Mouse (Mus musculus): ENCODE data around the gene Dbh. TPM values are rescaled to one million over a fixed set of nuclear protein-coding genes. Genes with fewer than 3 reads are reported as not detected.

The Dbh gene
- polyA plus RNA-seq, 1 experiment = 6.3 TPM

DNA sequence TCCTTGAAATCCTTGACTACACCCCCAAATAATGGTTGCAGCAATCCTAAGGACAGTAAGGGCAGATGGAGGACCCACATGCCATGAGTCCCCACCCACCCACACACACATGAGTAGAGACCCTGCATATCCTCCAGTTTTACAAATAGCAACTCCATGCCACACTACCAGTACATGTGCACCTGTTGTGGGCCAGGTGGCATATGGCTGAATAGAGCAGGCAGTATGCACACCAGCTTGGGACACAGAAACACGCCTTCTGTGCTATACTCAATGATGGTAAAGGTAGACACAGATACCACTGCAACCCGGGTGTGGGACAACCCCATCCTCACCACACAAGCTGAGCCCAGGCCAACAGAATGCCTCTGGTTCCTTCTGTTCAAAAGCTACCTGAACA lies 1.0 kb downstream of the Dbh start:
- no peak for TF ChIP-seq POLR2A (IDR thresholded peaks at IDR 0.05; ENCODE audit: borderline replicate concordance, insufficient read depth, low read length)
- TF ChIP-seq CTCF (IDR thresholded peaks at IDR 0.05; ENCODE audit: borderline replicate concordance, insufficient read depth, low read depth, low read length) = no peak
- DNase-seq = no peak
- H3K27me3 ChIP-seq (ENCODE audit: control insufficient read depth, insufficient read depth, low read length) = no peaks in the 10 kb centered on the region
- H3K4me3 ChIP-seq (replicated peaks; ENCODE audit: insufficient read depth, low read depth, low read length) = no peak overlapping the region
- no peaks in the 10 kb centered on the region for H3K4me1 ChIP-seq (ENCODE audit: control insufficient read depth, insufficient read depth, low read length)
- 82% methylated on average over 2 of the region's 2 CpGs for WGBS
- no peak overlapping the region for H3K27ac ChIP-seq (ENCODE audit: insufficient read depth, low read length)

DNA sequence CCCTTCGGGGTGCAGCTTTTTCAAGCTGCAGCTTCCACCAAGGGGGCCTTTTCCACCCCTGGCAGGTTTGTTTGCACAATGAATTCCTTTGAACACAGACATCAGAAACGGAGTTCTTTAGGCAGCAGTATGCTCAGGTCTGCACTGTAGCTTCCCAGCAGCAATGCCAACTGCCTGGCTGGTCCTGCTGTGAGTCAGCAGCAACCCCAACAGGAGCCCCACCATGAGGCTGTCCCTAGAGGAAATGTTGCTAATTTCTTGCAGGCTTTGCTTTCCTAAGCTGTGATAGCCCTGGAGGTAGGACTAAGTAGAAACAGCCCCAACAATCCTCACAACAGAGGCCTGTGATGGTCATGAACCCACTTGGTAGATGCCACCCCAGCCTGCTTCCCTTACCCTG lies 2.0 kb downstream of the Dbh start:
- no peaks in the 10 kb centered on the region for H3K27me3 ChIP-seq (ENCODE audit: control insufficient read depth, insufficient read depth, low read length)
- no peak for DNase-seq
- no peaks in the 10 kb centered on the region for H3K4me1 ChIP-seq (ENCODE audit: control insufficient read depth, insufficient read depth, low read length)
- no peak overlapping the region for H3K27ac ChIP-seq (ENCODE audit: insufficient read depth, low read length)
- WGBS = 40% methylated on average over 2 of the region's 2 CpGs
- TF ChIP-seq CTCF (IDR thresholded peaks at IDR 0.05; ENCODE audit: borderline replicate concordance, insufficient read depth, low read depth, low read length) (no peak), POLR2A (IDR thresholded peaks at IDR 0.05; ENCODE audit: borderline replicate concordance, insufficient read depth, low read length) (no peak)
- H3K4me3 ChIP-seq (replicated peaks; ENCODE audit: insufficient read depth, low read depth, low read length) = no peak overlapping the region

- no peak overlapping the region for H3K27ac ChIP-seq (ENCODE audit: insufficient read depth, low read length)
- TF ChIP-seq CTCF (IDR thresholded peaks at IDR 0.05; ENCODE audit: borderline replicate concordance, insufficient read depth, low read depth, low read length) = no peak
- no peak for TF ChIP-seq POLR2A (IDR thresholded peaks at IDR 0.05; ENCODE audit: borderline replicate concordance, insufficient read depth, low read length)
- H3K27me3 ChIP-seq (ENCODE audit: control insufficient read depth, insufficient read depth, low read length) = no peaks in the 10 kb centered on the region
- whole genome bisulfite sequencing = 70% methylated on average over 2 of the region's 2 CpGs
- no peak for DNase-seq
- no peaks in the 10 kb centered on the region for H3K4me1 ChIP-seq (ENCODE audit: control insufficient read depth, insufficient read depth, low read length)
- H3K4me3 ChIP-seq (replicated peaks; ENCODE audit: insufficient read depth, low read depth, low read length) = no peak overlapping the region
These were observed 9.2 kb downstream of the Dbh start for GRCm38 (mm10) chr2:27174242-27174641.

GRCm38 (mm10) chr2:27175696-27176267 lies 10.7 kb downstream of the Dbh start:
- H3K27ac ChIP-seq (ENCODE audit: insufficient read depth, low read length) = no peak overlapping the region
- TF ChIP-seq POLR2A (IDR thresholded peaks at IDR 0.05; ENCODE audit: borderline replicate concordance, insufficient read depth, low read length) (no peak), CTCF (IDR thresholded peaks at IDR 0.05; ENCODE audit: borderline replicate concordance, insufficient read depth, low read depth, low read length) (no peak)
- no peak overlapping the region for H3K4me3 ChIP-seq (replicated peaks; ENCODE audit: insufficient read depth, low read depth, low read length)
- H3K4me1 ChIP-seq (ENCODE audit: control insufficient read depth, insufficient read depth, low read length) = no peaks in the 10 kb centered on the region
- WGBS = 65% methylated on average over 10 of the region's 10 CpGs
- H3K27me3 ChIP-seq (ENCODE audit: control insufficient read depth, insufficient read depth, low read length) = no peaks in the 10 kb centered on the region
- DNase-seq = no peak

GRCm38 (mm10) chr2:27179101-27179500 lies 14.1 kb downstream of the Dbh start:
- WGBS = 83% methylated on average over 8 of the region's 8 CpGs
- Histone ChIP-seq H3K4me3 (replicated peaks; ENCODE audit: insufficient read depth, low read depth, low read length) (no peak overlapping the region), H3K27ac (ENCODE audit: insufficient read depth, low read length) (no peak overlapping the region), H3K4me1 (ENCODE audit: control insufficient read depth, insufficient read depth, low read length) (peaks cover 15% of the 10 kb centered on the region), H3K27me3 (ENCODE audit: control insufficient read depth, insufficient read depth, low read length) (no peaks in the 10 kb centered on the region)
- no peak for DNase-seq
- TF ChIP-seq CTCF (IDR thresholded peaks at IDR 0.05; ENCODE audit: borderline replicate concordance, insufficient read depth, low read depth, low read length) = no peak

- TF ChIP-seq CTCF (IDR thresholded peaks at IDR 0.05; ENCODE audit: borderline replicate concordance, insufficient read depth, low read depth, low read length) (no peak), POLR2A (IDR thresholded peaks at IDR 0.05; ENCODE audit: borderline replicate concordance, insufficient read depth, low read length) (no peak)
- H3K4me3 ChIP-seq (replicated peaks; ENCODE audit: insufficient read depth, low read depth, low read length) = no peak overlapping the region
- H3K27ac ChIP-seq (ENCODE audit: insufficient read depth, low read length) = no peak overlapping the region
- peak; percentile 23 to 37 for DNase-seq
- H3K4me1 ChIP-seq (ENCODE audit: control insufficient read depth, insufficient read depth, low read length) = peaks cover 15% of the 10 kb centered on the region
- H3K27me3 ChIP-seq (ENCODE audit: control insufficient read depth, insufficient read depth, low read length) = no peaks in the 10 kb centered on the region
- 33% methylated on average over 4 of the region's 4 CpGs for WGBS
These were observed 16.9 kb downstream of the Dbh start for GRCm38 (mm10) chr2:27181907-27182306.

DNA sequence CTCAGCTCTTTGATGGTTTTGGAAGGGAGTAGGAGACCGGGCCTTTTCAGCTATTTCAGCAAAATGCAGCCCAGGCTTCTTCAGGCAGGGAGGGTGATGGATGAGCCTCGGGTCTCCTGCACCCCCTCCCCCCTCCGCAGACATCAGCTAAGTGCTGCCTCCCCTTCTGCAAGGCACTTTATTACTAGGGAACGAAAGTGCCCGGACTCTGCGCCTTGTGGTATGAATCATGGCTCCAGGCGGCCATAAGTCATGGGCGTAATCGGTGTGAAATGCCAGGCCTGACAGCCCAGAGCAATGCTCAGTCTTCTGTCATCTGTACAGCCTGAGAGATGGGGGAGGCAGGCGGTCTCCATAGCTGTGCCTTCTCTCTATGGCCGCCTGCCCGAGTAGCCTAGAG lies 18.7 kb downstream of the Dbh start:
- no peak for DNase-seq
- TF ChIP-seq POLR2A (IDR thresholded peaks at IDR 0.05; ENCODE audit: borderline replicate concordance, insufficient read depth, low read length) (no peak), CTCF (IDR thresholded peaks at IDR 0.05; ENCODE audit: borderline replicate concordance, insufficient read depth, low read depth, low read length) (no peak)
- Histone ChIP-seq H3K4me1 (ENCODE audit: control insufficient read depth, insufficient read depth, low read length) (peaks cover 15% of the 10 kb centered on the region), H3K27ac (ENCODE audit: insufficient read depth, low read length) (no peak overlapping the region), H3K27me3 (ENCODE audit: control insufficient read depth, insufficient read depth, low read length) (no peaks in the 10 kb centered on the region), H3K4me3 (replicated peaks; ENCODE audit: insufficient read depth, low read depth, low read length) (no peak overlapping the region)
- WGBS = 92% methylated on average over 12 of the region's 12 CpGs

DNA sequence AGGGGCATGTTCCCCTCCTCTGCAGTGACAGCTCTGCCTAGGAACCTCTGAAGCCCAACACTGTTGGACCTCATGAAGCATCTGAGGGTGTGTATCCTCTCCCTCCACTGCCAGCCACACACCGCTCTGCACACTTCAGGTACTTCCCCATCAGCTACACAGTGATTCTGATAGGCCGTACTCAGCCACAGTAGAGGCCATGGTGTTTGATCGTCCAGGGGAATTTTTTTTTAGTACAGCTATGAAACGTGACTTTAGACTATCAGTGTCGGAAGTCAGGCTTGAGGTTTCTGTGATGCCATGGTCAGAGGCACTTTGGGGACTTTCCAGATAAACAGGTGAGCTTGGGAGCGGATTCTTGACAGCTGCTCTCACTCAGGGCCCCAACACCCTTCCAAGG lies 22.5 kb downstream of the Dbh start:
- H3K27me3 ChIP-seq (ENCODE audit: control insufficient read depth, insufficient read depth, low read length) = no peaks in the 10 kb centered on the region
- H3K4me1 ChIP-seq (ENCODE audit: control insufficient read depth, insufficient read depth, low read length) = peaks cover 4% of the 10 kb centered on the region; the same call in 1 of the 2 replicates
- DNase-seq = no peak
- H3K4me3 ChIP-seq (replicated peaks; ENCODE audit: insufficient read depth, low read depth, low read length) = no peak overlapping the region
- no peak overlapping the region for H3K27ac ChIP-seq (ENCODE audit: insufficient read depth, low read length)
- no peak for TF ChIP-seq POLR2A (IDR thresholded peaks at IDR 0.05; ENCODE audit: borderline replicate concordance, insufficient read depth, low read length)
- TF ChIP-seq CTCF (IDR thresholded peaks at IDR 0.05; ENCODE audit: borderline replicate concordance, insufficient read depth, low read depth, low read length) = no peak
- 86% methylated on average over 6 of the region's 6 CpGs for WGBS
